Mouse (Mus musculus) layer of hippocampus, adult 9-10 months (tissue): Measurements from ENCODE around the gene Rrad.

Source experiments
- DNase-seq: peaks from one replicate; pipeline ENCODE4 v3.0.0; 2022; ENCODE audit warnings: low spot score

The Rrad gene

GRCm38 (mm10) chr8:104611613-104612012, 19.5 kb downstream of the Rrad start:
- no peak for DNase-seq

GRCm38 (mm10) chr8:104610185-104610766, 20.9 kb downstream of the Rrad start:
- DNase-seq = no peak

- DNase-seq = no peak
Measured at GRCm38 (mm10) chr8:104609222-104609621, 21.9 kb downstream of the Rrad start.

GRCm38 (mm10) chr8:104607944-104608343, 23.2 kb downstream of the Rrad start:
- no peak for DNase-seq

GRCm38 (mm10) chr8:104606329-104606728, 24.8 kb downstream of the Rrad start:
- no peak for DNase-seq

- DNase-seq = no peak
Measured at GRCm38 (mm10) chr8:104603245-104603593, 27.9 kb downstream of the Rrad start.

GRCm38 (mm10) chr8:104602468-104603244, 28.5 kb downstream of the Rrad start:
- peak; percentile 79 for DNase-seq

GRCm38 (mm10) chr8:104601941-104602371, 29.2 kb downstream of the Rrad start:
- DNase-seq = no peak

- DNase-seq = no peak
Measured at GRCm38 (mm10) chr8:104601386-104601785, 29.7 kb downstream of the Rrad start.

GRCm38 (mm10) chr8:104598496-104598895, 32.6 kb downstream of the Rrad start:
- DNase-seq = no peak

GRCm38 (mm10) chr8:104597656-104598055, 33.5 kb downstream of the Rrad start:
- DNase-seq = no peak

GRCm38 (mm10) chr8:104595773-104596536, 35.2 kb downstream of the Rrad start:
- DNase-seq = no peak

- DNase-seq = no peak
Measured at GRCm38 (mm10) chr8:104594611-104595362, 36.3 kb downstream of the Rrad start.

- DNase-seq = no peak
Measured at GRCm38 (mm10) chr8:104593536-104594325, 37.4 kb downstream of the Rrad start.

GRCm38 (mm10) chr8:104592566-104592965, 38.6 kb downstream of the Rrad start:
- no peak for DNase-seq

GRCm38 (mm10) chr8:104591856-104592255, 39.3 kb downstream of the Rrad start:
- no peak for DNase-seq

GRCm38 (mm10) chr8:104591133-104591834, 39.8 kb downstream of the Rrad start, which contains the start of gene Pdp2:
Pdp2 (plus strand) TSS chr8:104591451.
- DNase-seq = peak; percentile 92

GRCm38 (mm10) chr8:104590284-104590683, 40.8 kb downstream of the Rrad start:
- DNase-seq = no peak

- DNase-seq = no peak
Measured at GRCm38 (mm10) chr8:104584522-104584921, 46.6 kb downstream of the Rrad start.
